Mouse (Mus musculus): ENCODE measurements around the gene Naa30.
"Not testable (repeated sequence)": the region's sequence is repeated elsewhere in the genome, so short reads cannot be mapped to it uniquely, and the experiment has no call there.

The Naa30 gene

DNA sequence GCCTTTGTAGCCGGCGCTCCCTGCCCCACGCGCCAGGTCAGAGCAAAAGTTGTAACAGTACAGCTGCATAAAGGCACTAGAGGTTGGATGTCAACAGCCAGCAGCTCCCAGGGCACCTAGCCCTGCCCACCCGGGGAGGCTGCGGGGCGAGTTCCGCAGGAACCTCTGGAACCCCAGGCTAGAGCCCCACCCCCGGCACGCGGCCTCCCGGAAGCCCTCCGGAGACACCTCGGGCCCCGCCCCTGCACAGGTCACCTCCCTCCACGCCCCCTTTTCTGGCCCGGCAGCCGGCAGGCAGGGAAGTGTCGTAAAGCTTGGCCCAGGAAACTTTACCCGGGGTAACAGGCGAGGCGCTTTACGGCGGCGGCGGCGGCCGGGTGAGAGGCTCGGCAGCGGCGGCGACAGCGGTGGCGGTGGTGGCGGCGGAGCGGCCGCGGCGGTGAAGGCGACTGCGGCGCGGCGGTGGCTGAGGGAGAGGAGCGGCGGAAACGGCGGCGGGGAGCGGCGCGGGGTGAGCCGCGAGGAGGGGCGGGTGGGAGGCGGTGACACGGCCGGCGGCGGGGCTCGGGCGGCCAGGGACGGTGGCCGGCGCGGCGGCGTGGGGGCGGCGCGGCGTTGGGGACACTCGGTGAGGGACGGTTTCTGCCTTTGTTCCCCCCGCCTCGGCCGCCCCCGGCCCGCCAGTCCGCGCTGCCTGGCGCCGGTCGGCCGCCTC is at the start of gene Naa30:
TSS of gene Naa30 (plus strand) at position 360 of the 715 bp plus-strand sequence.
- peak; percentile 37 for DNase-seq (ENCODE audit: extremely low read depth, low read depth, low spot score)

DNA sequence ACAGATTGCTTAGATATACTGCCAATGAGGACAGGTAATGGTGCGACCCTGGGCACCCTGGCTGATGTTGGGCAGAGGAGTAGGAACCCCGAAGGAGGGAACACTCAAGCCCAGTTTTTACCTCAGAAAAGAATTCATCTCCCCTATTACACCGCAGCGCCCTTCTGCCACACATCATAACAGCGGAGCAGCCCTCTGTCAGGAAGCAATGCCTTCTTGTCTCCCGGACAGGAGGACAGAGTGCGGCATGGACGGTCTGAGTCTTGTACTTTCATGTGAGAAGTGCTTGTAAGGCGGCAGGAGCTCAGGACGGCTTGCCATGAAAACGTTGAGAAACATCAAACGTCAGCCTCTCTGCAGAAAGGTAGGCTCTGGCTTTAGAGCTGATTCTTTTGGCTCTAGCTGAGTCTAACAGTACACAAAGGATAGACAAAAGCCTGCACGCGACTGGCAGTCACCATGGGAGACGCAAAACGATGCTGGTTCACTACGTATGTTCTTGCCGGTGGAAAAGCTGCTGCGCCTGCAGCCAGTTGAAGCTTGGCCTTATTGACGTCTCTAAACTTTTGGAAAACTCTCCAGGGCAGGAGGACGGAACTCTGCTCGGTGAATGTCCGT is 44.8 kb upstream of the Naa30 start:
- DNase-seq (ENCODE audit: extremely low read depth, low read depth, low spot score) = no peak

DNA sequence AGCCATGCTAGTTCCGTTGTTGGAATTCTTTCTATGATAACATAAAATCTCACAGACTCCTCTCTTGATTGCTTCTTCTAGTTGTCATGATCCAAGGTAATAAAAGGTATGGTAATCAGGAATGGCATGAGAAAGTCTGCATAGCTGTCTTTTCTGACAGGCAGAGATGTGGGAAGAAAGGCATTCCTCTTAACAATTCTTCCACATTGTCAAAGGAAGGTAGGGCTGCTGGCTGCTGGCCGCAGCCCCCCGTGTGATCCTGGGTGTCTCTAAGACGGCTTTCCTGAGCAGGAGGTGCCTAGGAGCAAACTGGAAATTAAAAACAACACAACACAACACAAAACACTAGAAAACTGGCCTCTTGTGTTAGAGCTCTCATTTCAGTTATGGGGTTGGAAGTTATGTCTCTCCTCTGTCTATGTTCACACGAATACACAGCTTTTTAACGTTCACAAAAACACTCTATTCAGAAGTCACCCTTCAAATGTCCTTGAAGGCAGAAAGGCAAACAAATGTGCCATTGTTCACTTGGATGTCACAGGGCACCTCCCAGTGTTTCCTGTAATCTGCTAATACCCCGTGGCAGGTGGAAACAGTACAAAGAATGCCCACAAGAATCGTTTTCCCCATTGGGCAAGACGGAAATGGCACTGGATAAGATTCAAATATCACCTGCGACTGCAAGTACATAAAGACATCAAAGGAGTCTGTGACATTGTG is 43.3 kb upstream of the Naa30 start:
- no peak for DNase-seq (ENCODE audit: extremely low read depth, low read depth, low spot score)

DNA sequence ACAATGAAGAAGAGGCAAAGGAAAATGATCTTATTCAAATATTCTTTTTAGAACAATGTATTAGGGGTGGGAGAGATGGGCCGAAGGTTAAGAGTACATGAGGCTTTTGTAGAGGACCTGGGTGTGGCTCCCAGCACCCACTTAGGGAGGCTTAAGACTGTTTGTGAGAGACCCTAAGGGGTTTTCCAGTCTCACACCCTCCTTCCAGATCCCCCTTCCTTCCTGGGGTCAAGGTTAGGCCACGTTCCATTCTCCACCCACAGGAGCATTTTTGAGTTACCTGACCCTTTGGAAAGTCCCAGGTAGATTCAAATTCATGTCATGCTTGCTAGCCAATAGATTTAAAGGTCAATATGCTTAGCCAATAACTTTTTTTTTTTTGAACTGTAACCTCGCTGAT is 39.6 kb upstream of the Naa30 start:
- DNase-seq (ENCODE audit: extremely low read depth, low read depth, low spot score) = no peak

DNA sequence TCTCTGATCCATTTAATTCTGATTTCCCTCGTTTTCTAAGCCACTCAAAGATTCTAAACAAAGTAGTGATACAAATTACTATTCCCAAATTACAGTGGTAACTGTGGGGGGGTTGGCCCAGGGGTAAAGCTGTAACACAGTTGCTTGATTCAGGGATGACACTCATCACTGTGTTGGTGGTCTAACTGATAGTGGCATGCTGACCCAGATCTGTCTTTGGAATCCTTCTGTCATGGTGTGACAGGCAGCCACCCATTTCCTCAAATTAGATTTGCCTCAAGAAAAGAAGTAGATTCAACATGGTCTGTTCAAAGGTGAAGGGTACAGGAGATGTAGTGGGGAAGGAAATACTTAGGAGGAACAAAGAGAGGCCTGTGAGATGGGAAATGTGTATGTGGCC is 33.9 kb upstream of the Naa30 start:
- no peak for DNase-seq (ENCODE audit: extremely low read depth, low read depth, low spot score)

DNA sequence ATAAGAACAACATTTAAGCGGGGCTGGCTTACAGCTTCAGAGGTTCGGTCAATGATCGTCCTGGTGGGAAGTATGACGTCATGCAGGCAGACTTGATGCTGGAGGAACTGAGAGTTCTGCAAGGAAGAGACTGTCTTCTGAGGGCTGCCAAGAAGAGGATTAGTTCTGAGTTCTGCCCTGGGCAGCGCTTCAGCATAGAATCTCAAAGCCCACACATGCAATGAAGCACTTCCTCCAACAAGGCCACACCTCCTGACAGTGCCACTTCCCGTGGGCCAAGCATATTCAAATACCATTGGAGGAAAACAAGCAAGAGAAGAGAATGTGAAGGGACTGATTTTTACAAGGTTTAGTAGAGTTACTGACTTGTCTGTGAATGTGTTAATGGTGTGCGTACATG is 31.3 kb upstream of the Naa30 start:
- DNase-seq (ENCODE audit: extremely low read depth, low read depth, low spot score) = peak; percentile 37

DNA sequence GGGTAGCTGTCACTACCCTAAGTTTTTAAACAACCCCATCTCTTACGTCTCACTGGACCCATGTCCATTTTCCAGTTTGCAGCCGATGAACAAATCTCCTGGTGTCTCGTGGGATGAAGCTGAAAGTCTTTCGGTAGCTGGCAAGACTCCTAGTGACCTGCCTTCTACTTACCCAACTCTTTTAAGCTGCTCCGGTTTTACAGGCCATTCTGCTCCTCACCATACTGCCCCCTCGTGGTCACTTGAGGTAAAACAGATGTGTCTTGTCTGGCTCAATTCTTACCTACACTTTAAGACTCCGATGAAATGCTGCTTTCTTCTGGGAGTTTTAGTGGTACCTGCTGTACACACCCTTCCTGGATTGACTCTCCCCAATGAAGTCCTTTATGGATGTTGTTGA is 18.2 kb upstream of the Naa30 start:
- peak; percentile 68 for DNase-seq (ENCODE audit: extremely low read depth, low read depth, low spot score)

DNA sequence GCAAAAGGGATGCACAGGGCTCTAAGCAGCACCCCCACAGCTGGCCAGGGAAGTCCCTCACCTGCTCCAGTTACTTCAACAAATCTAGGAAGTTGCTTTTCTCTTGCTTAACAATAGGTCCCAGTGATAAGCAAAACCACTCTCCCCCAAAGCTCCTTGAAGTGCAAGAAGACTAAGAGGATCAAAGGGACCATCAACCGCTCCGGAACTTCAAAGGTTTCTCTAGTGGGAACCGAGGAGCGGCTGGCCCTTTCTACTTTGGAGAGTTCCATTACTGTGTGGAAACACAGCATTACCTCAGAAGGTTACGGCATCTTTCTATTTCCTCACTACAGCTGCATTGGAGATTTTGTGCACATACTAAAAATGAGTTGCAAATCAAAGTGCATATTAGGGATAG is 16.5 kb upstream of the Naa30 start:
- DNase-seq (ENCODE audit: extremely low read depth, low read depth, low spot score) = no peak

DNA sequence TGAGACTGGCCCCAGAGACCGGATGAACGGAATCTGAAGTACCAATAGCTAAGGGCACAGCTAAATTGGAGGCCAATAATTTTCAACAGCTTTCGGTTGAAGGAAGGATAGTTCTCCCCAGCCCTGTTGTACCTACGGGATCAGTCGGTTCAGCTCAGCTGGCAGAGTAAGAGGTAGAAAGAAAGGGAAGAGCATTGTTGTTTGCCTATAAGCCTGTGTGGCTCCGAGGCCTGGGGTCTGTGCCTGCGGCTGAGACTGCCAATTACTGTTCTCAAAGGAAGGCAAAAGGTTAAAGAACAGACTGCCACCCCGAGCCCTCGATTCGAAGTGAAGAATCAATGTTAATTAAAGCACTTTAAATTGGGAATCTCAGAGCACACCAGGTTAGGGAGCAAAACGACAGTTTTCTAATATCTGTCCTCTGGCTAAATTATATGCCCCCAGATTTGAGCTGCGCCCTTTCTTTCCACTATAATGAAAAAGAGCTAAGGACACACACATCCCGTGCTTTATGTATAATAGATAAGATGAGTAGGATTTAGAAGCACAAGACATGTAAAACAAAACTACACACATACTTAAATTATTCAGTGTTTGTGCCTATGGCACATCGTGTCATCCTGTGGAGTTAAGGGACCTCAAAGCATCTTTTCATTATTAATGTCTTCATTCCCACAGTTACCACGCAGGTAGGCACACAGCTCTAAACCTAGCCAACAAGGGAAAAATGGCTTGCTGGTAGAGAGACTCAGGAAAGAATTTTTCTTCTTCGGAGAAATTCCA is 13.7 kb upstream of the Naa30 start:
- no peak for DNase-seq (ENCODE audit: extremely low read depth, low read depth, low spot score)

DNA sequence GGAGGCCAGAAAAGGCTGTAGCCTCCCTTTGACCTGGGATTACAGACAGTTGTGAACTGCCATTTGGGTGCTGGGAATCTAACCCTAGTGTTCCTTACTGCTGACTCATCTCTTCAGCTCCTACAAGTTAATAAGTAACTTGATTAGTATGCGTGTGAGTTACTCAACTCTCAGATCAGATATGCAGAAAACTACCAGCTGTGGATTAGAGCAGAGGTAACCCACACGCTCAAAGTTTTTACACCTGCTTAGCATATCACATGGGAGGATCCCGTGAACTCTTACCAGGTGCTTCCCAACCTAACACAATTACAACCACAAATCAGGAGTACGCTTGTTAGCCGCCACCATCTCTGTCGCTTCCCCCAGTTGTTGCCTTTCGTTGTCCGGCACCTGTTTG is 740 bp upstream of the Naa30 start:
- peak; percentile 56 for DNase-seq (ENCODE audit: extremely low read depth, low read depth, low spot score)

DNA sequence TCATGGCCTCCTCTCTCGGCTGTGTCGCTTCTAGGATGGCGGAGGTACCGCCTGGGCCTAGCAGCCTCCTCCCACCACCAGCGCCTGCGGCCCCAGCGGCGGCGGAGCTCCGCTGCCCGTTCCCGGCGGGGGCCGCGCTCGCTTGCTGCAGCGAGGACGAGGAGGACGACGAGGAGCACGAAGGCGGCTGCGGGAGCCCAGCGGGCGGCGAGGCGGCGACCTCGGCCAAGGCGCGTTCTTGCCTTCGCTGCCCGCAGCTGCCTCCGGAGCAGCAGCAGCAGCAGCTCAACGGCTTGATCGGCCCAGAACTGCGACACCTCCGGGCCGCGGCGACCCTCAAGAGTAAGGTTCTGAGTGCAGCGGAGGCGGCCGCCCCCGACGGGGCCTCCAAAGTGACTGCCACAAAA is 559 bp downstream of the Naa30 start:
- no peak for DNase-seq (ENCODE audit: extremely low read depth, low read depth, low spot score)

DNA sequence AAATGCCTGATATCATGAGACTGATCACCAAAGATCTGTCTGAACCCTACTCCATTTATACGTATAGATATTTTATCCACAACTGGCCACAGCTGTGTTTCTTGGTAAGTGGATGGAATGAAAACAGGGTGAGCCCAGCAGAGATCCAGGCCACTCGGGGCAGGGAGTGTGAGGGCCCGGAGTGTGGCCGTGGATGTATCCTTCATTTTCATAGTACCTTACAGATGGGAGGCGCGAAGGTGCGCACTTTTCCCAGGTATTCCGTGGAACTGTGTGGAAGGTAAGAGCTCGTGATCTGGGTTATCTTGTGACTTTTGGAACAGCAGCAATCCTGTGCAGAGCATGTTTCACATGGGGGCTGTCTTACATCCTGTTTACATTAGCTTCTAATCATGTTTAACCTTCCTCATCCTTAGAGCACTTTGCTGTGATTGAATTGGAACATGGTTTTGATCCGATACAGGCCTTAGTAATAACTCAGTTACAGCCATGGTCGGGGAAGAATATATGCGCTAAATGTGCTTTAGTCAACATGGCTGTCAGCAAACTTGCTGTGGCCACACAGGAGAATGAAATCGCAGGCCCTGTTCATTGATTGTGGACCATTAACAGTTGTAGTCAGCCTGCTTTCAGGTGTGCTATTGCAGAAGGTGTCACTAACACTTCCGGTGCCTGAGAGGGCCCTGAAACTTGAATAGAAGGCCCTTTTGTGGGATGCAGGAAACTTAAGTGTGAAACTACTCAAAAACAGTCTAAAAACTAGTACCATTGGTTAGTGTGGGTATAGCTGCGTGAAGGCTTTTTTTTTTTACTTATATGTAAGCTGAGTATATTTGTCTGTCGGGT is 1.5 kb downstream of the Naa30 start:
- DNase-seq (ENCODE audit: extremely low read depth, low read depth, low spot score) = no peak

DNA sequence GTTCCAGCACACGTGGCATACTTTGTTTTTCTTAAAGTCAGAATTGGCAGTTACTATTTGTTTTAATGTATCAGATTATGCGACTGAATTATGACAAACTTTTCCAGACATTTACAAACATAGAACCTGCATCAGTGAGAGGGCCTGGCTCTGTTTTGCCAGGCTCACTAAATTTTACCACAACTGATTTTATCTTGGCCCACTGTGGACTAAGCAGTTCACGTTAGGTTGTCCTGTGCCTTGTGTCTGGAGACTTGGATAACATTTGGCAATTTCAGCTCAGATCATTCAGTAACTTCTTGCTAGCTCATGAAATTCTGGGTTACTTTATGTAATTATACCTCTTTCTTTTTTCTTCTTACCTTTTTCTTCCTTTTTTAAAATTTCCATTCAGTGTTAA is 7.7 kb downstream of the Naa30 start:
- DNase-seq (ENCODE audit: extremely low read depth, low read depth, low spot score) = no peak

DNA sequence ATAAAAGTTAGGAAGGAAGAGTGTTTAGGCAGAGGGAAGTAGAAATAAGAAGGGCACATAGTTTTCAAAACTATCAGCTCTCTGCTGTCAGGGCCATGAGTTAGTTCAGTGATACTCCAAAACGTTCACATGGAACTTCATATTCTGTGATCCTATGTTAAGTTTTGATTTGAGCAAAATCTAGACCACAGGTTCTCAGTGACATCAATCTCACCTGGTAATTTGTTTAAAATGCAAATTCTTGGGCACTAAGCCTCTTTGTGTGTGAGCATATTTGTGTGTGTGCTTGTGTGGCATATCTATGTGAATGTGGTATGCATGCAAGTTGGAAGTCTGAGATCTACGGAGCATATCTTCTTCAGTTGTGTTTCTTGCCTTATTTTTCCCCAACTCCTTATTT is 14.2 kb downstream of the Naa30 start:
- no peak for DNase-seq (ENCODE audit: extremely low read depth, low read depth, low spot score)

DNA sequence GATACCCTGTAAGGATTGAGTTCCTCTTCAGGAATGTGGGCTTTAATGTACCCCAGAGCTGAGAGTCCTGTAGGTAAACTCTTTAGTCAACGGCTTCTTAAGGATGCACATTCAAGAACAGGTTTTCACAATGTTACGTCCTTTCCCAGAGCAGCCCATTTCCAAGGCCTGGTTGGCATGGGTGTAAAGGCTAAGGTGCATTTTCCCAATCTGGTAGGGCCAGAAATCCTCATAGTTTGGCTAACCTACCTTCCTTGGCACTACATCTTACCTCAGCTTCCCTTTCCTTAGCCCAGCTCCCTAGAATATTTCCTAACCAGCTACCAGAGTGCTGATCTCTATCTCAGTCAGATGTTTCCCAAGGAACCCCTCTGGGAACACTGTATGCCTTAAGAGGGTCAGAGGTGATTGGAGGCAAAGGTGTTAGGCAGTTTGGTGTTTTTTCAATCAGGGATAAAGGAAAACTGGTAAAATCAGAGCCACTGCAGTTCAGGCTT is 25.1 kb downstream of the Naa30 start:
- peak; percentile 98 for DNase-seq (ENCODE audit: extremely low read depth, low read depth, low spot score)

DNA sequence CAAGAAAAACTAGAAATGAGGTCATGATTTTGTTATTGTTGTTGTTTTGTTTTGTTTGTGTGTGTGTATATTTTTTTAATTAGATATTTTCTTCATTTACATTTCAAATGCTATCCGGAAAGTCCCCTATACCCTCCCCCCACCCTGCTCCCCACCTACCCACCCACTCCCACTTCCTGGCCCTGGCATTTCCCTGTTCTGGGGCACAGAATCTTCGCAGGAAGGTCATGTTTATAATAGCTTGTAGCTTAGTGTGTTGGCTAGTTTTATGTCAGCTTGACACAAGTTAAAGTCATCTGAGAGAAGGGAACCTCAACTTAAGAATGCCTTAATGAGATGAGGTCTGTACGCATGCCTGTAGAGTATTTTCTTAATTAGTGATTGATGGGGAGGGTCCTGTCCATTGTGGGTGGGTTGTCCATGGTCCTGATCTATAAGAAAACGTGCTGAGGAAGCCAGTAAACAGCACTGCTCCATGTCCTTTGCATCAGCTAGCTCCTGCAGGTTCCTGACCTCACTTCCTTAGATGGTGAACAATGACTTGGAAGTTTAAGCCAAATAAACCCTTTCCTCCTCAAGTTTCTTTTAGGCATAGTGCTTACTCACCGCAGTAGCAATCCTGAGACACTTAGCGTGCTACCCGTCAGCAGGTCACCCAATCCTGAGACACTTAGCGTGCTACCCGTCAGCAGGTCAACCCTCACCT is 29.2 kb downstream of the Naa30 start:
- DNase-seq (ENCODE audit: extremely low read depth, low read depth, low spot score) = peak; percentile 70

DNA sequence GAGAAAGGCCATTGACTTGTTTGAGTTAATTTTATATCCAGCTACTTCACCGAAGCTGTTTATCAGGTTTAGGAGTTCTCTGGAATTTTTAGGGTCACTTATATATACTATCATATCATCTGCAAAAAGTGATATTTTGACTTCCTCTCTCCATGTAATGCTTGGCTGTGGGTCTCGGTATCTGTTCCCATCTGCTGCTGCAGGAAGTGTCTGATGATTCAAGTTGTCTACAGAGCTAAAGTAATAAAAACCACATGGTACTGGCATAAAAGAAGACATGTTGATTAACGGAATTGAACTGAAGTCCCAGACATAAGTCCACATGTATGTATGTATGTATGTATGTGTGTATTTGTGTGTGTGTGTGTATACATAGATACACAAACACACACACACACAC is 38.2 kb downstream of the Naa30 start:
- DNase-seq (ENCODE audit: extremely low read depth, low read depth, low spot score) = not testable (repeated sequence)

DNA sequence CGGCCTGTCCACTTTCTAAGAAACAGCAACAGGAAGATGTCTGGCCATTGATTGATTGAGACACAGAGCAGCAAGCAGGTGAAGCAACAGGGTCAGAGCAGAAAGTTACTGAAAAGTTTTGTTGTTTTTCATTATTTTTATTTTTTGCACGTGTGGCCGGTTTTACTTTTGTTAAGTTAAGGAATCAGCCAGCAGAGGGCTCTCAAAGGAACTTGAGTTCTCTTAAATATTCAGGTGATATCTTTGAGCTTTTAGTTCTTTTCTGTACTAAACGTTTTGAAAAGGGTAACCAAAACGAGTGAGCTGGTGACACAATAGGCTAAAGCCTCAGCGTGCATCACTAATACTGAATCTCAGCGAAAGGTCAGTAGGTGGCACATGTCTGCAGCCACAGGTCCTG is 46.7 kb downstream of the Naa30 start:
- DNase-seq (ENCODE audit: extremely low read depth, low read depth, low spot score) = no peak

DNA sequence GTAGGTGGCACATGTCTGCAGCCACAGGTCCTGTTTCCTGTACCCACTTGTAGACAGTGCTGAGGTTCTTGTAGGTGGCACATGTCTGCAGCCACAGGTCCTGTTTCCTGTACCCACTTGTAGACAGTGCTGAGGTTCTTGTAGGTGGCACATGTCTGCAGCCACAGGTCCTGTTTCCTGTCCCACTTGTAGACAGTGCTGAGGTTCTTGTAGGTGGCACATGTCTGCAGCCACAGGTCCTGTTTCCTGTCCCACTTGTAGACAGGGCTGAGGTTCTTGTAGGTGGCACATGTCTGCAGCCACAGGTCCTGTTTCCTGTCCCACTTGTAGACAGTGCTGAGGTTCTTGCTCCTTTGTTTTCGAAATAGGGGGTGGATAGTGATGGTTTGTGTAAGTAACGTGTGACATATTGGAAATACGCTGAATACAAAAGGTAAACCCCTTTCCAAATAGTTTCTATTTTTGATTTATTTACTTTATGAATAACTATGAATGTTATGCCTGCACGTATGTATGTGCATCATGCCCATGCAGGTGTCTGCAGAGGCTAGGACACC is 47.5 kb downstream of the Naa30 start:
- DNase-seq (ENCODE audit: extremely low read depth, low read depth, low spot score) = not testable (repeated sequence)
